Comparison of ENCODE assay signal across 8 mouse cellular contexts in the genomic region with DNA sequence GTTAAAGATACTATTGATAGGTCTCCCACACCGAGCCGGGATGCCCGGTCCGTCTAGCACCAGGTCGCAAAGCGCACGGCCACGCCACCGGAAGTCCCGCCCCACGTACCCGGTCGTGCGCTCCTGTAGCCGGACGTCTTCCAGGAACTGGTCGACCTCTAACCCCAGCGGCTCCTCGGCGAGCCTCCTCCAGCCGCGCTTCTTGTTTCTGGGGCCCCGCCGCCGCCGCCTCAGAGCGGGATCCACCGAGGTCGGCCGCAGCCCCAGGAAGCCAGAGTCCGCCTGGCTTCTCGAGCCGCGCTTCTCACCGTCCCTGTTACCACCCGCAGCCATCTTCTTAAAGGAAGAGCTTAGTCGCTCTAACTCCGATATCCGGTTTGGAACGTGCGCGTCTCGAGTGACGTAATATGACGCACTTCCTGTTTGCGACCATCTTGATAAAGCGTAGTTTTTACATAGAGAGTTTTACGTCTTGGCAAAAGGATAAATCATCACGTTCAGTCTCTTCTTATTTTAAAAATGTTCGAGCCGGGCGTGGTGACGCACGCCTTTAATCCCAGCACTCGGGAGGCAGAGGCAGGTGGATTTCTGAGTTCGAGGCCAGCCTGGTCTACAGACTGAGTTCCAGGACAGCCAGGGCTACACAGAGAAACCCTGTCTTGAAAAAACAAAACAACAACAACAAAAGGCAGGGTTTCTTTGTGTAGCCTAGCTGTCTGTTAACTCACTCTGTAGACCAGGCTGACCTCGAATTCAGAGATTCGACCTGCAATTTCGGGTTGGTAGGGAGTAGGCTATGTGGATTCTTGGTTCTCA. TPM values are rescaled to one million over a fixed set of nuclear protein-coding genes. Genes with fewer than 3 reads are reported as not detected.
DNase-seq lines count a peak whose midpoint lies in the region; ATAC-seq lines count a peak whose summit lies in the region.

A gene (minus strand): TSS at position 354 of the 816 bp plus-strand sequence.

- 2% methylated on average over 59 of the region's 59 CpGs for WGBS in hindbrain, embryonic 16.5 days
- 3% methylated on average over 53 of the region's 59 CpGs for WGBS in macrophage (ENCODE audit: missing documents)

- no peaks in the 10 kb centered on the region for H3K27me3 ChIP-seq in hindbrain, embryonic 16.5 days (replicated peaks; ENCODE audit: control insufficient read depth, insufficient read depth, low read length)

- H3K27ac ChIP-seq in hindbrain, embryonic 16.5 days (ENCODE audit: low read depth, low read length), result peak within 1 kb of the TSS; percentile 97
- H3K27ac ChIP-seq in macrophage, result peak within 1 kb of the TSS; percentile 48

- H3K4me3 ChIP-seq in hindbrain, embryonic 16.5 days (ENCODE audit: low read length), result peak within 1 kb of the TSS; percentile 75
- peak within 1 kb of the TSS; percentile 87 for H3K4me3 ChIP-seq in macrophage (ENCODE audit: inconsistent target)

- DNase-seq in T-cell, adult 2 months (ENCODE audit: low spot score), result peak; percentile 94
- peak; percentile 94 to 95 for DNase-seq in cerebellum, postnatal 36 days
- DNase-seq in gastrocnemius, adult 18-20 months (ENCODE audit: low spot score), result peak; percentile 93
- DNase-seq in left cerebral cortex, adult 18-20 months (ENCODE audit: low spot score in 2 of 2), result peak; percentile 92 to 94
- DNase-seq in right cerebral cortex, adult 18-20 months, result peak; percentile 95
- DNase-seq in urinary bladder, postnatal 10 days (ENCODE audit: low spot score), result peak; percentile 62

- H3K4me2 ChIP-seq in hindbrain, embryonic 16.5 days (ENCODE audit: low read length), result peak within 1 kb of the TSS; percentile 95

- H3K9me3 ChIP-seq in hindbrain, embryonic 16.5 days (ENCODE audit: control insufficient read depth, low read length), result no peaks in the 10 kb centered on the region

- peaks cover 17% of the 10 kb centered on the region for H3K4me1 ChIP-seq in hindbrain, embryonic 16.5 days (ENCODE audit: control insufficient read depth, insufficient read depth, low read depth, low read length)

- ATAC-seq in hindbrain, embryonic 16.5 days, result peak; percentile 95

- peak within 1 kb of the TSS; percentile 82 for H3K9ac ChIP-seq in hindbrain, embryonic 16.5 days (ENCODE audit: low read depth, low read length)

- H3K36me3 ChIP-seq in hindbrain, embryonic 16.5 days (ENCODE audit: control insufficient read depth, insufficient read depth, low read length), result peaks cover 20% of the 10 kb centered on the region
- H3K36me3 ChIP-seq in macrophage (ENCODE audit: inconsistent target), result peaks cover 35% of the 10 kb centered on the region

- peaks cover 29% of the 10 kb centered on the region for H3K79me2 ChIP-seq in macrophage (ENCODE audit: inconsistent target)

RNA-seq across cellular contexts. Expression of the gene that starts here (rescaled TPM):
- 10 to 100 TPM; 82.3 to 91.7 TPM for total RNA-seq in gastrocnemius, adult 18-20 months (2021)
- polyA plus RNA-seq in hindbrain, embryonic 16.5 days (2015; fragmentation: Nextera tagmentation; extraction: Ambion mirVana), result 104 and 111 TPM in 2 replicates
- 100 to 1,000 TPM; 116 to 129 TPM for total RNA-seq in left cerebral cortex, adult 18-20 months (2021)
- total RNA-seq in macrophage (2018; cell fraction: chromatin; rRNA removed), result 10 to 100 TPM; 18.8 to 62.8 (median 31.4) TPM
- 100 to 1,000 TPM in 10 of 26 experiments, 10 to 100 TPM in 16; 76.7 to 132 (median 96.0) TPM for total RNA-seq in macrophage (2018; cell fraction: cytosol; rRNA removed)
- 10 to 100 TPM; 24.6 to 58.1 (median 43.6) TPM for total RNA-seq in macrophage (2018; cell fraction: nucleus; rRNA removed)
- polyA plus RNA-seq in macrophage (2018), result 77.7 to 125 TPM (median 94.2 TPM) in 3 replicates

Comparison
In these comparisons a context has a peak if more than half of its experiments do, and no peak if none do; other contexts are left out.
1. Peak in every context shown above with its lines: DNase-seq, ATAC-seq, H3K4me3 ChIP-seq and H3K27ac ChIP-seq.